Mouse (Mus musculus): ENCODE results near the gene Zfp398.

DNA sequence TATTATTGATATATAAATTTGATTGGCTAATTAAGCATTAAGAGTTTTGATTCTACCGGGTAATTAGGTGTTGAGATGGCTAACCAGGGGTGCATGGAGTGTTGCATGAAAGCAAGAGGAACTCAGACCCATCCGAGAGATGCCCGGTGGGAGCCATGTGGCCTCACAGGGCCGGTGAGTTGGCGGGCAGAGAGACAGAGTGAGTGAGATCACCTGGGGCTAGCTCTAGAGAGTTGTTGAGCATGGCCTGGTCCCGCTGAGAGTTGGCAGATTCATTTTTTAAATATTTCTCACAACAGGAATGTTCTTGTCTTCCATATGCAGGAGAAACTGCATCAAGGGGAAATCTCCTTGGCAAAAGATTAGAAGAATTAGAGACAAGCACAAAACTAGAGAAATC, 21.8 kb downstream of the Zfp398 start:
- TF ChIP-seq CTCF (IDR thresholded peaks at IDR 0.05; ENCODE audit: insufficient read depth, low read depth, low read length) (no peak), POLR2A (IDR thresholded peaks at IDR 0.05; ENCODE audit: insufficient read depth, low read depth, low read length) (no peak)

Measured in olfactory bulb, adult 2 months (tissue).